Mouse (Mus musculus) heart, embryonic 10.5 days (tissue): ENCODE results near the gene Shisa3. TPM values are rescaled to one million over a fixed set of nuclear protein-coding genes. Genes with fewer than 3 reads are reported as not detected.

Source experiments
- DNase-seq: peaks from one replicate; pipeline ENCODE4 v3.0.0-alpha.2; 2017; ENCODE audit warnings: low spot score
- H3K27ac ChIP-seq: fragments of 300-500 bp; sonication (generic); 2 replicates; pipeline ENCODE4 v1.5.1; 2016; ENCODE audit warnings: mild to moderate bottlenecking
- H3K27me3 ChIP-seq: fragments of 300-500 bp; sonication (generic); 2 replicates; pipeline ENCODE4 v1.6.1; 2016; ENCODE audit warnings: mild to moderate bottlenecking; ENCODE audit not compliant: poor library complexity, insufficient read depth, severe bottlenecking
- H3K36me3 ChIP-seq: fragments of 300-500 bp; sonication (generic); 2 replicates; pipeline ENCODE4 v1.6.1; 2016; ENCODE audit warnings: mild to moderate bottlenecking, moderate library complexity
- H3K4me1 ChIP-seq: fragments of 300-500 bp; sonication (generic); 2 replicates; pipeline ENCODE4 v1.6.1; 2016; ENCODE audit warnings: mild to moderate bottlenecking
- H3K4me3 ChIP-seq: fragments of 300-500 bp; sonication (generic); 2 replicates; pipeline ENCODE4 v1.5.1; 2016; ENCODE audit warnings: mild to moderate bottlenecking, moderate library complexity
- H3K9me3 ChIP-seq: fragments of 300-500 bp; sonication (generic); 2 replicates; pipeline ENCODE4 v1.6.1; 2016; ENCODE audit warnings: mild to moderate bottlenecking, moderate library complexity
- WGBS: fragments of 180-500 bp; shearing (Covaris S2); methylation state at CpG from one replicate; pipeline ENCODE4 v1.1.7; 2016; 5-methylcytosine and 5-hydroxymethylcytosine counted together
- polyA plus RNA-seq: library from polyadenylated mRNA; unstranded; fragments of >200 nt; fragmentation: Nextera tagmentation; extraction: Ambion mirVana; gene quantifications from 2 replicates; pipeline ENCODE4 v1.2.1, GENCODE M21; 2016

The Shisa3 gene
- polyA plus RNA-seq, 1 experiment from 2014 or later, result 12.9 TPM

DNA sequence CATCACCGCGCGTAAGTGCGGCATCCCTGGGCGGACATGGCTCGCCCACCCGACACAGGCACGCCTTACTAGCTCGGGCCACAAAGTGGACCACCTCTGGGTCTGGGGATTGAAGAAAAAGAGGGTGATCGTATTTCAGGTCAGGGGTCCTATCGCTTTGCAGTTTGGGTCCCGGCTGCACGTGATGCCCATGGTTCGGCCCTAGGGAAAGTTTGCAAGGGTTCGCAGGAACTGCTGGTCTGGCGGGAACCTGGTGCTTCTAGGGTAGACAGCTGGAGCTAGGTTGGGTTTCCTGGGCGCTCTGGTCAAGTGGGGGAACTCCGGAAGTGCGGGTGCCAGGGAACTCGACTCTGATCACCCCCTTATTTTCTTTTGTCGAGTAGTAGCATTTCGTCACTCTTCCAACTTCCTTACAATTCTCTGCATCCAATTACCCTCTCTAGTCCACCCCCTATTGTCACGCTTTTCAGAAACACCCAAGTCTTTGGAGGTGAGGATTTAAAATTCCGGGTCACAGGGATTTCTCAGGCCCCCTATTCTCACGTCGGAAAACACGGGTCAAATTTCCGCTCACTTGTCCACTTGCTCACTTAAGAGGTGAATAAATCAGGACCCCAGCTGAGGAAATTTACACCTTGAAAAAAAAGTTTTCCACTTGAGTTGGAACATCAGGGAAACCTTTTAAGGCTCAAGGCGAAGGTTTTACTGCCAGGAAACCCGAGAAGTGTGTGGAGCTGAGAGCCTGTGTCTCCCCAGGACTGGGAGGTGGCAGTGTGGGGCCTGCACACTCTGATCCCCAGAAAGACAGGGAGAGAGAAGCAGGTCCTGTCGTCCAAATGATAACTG, 1.2 kb downstream of the Shisa3 start:
- Histone ChIP-seq H3K4me3 (peak overlapping the region; percentile 71), H3K9me3 (no peaks in the 10 kb centered on the region), H3K36me3 (no peaks in the 10 kb centered on the region), H3K27ac (peak overlapping the region; percentile 79; the same call in 1 of the 2 replicates), H3K27me3 (peaks cover 68% of the 10 kb centered on the region), H3K4me1 (peaks cover 19% of the 10 kb centered on the region)
- WGBS, result 3% methylated on average over 31 of the region's 31 CpGs
- no peak for DNase-seq

DNA sequence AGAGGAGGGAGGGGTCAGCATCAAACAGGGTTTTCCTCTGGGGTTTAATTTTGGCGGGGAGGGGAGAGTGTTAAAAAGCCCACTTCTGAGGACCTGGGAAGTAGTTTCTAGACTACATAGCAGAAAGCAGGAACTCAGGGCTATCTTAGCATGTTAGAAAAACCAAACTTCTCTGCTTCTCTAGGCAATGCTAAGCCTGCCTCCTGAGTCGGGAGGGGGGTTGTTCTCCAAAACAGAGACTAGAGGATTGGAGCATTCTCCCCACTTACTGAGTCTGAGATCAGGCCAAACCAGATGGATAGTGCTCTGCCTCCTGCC, 1.8 kb downstream of the Shisa3 start:
- Histone ChIP-seq H3K9me3 (no peaks in the 10 kb centered on the region), H3K4me1 (peaks cover 19% of the 10 kb centered on the region), H3K27ac (no peak overlapping the region), H3K36me3 (no peaks in the 10 kb centered on the region), H3K27me3 (peaks cover 62% of the 10 kb centered on the region), H3K4me3 (peak overlapping the region; percentile 6; the same call in 1 of the 2 replicates)
- 9% methylated on average over 2 of the region's 2 CpGs for WGBS
- DNase-seq, result no peak

DNA sequence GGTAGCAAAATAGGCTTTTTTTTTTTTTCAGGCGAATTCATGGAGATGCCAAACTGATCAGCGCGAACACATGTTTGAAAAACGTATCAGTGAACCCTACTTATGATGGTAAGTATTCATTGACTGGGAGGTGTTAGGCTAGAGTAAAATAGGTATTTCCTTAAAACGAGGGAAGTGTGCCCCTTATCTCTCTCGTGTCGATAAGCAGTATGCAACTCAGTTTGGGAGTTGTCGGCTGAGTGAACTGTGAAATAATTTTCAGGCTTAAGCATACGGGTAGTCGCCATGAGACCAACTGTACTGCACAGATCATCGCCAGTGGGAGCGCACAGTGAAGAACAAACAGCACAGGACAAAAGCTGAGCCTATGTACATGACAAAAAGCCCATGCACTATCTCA, 13.5 kb downstream of the Shisa3 start:
- H3K36me3 ChIP-seq, result peaks cover 4% of the 10 kb centered on the region; the same call in 1 of the 2 replicates
- WGBS, result 73% methylated on average over 12 of the region's 12 CpGs
- H3K27me3 ChIP-seq, result no peaks in the 10 kb centered on the region
- H3K4me1 ChIP-seq, result no peaks in the 10 kb centered on the region
- DNase-seq, result no peak
- no peak overlapping the region for H3K27ac ChIP-seq
- H3K4me3 ChIP-seq, result no peak overlapping the region
- no peaks in the 10 kb centered on the region for H3K9me3 ChIP-seq

DNA sequence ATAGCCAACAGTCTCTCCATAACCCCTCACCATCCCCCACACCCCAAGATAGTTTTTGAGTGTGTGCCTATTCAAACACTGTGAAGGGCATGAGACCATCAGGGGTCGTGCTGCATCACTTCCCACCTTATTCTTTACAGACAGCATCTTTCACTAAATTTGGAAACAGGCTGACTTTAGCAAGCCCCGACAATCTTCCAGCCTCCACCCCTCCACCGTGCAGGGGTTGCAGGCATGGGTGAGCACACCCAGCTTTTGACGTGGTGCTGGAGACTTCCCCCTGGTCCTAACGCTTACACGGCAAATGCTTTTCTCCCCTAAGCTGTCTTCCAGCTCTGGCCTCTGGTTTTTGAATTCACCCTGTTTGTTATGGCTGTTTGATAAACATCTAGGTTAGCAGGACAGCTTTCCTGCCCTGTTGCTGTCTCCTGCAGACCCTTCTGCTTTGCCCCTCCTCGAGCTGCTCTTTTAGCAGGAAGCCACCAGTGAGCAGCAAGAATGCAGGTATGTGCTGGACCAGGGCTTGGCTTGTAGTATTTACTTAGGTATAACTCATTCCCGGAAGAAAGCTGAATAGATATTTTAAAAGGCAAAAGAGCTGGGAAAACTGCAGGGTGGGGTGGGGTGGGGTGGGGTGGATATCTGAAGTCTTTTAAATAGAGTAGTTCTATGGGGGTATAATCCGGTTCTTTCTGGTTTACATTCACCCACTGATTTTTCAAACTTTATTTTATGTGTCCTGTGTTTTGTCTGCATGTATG, 20.7 kb downstream of the Shisa3 start:
- no peaks in the 10 kb centered on the region for H3K9me3 ChIP-seq
- H3K36me3 ChIP-seq, result no peaks in the 10 kb centered on the region
- no peak overlapping the region for H3K27ac ChIP-seq
- DNase-seq, result no peak
- 69% methylated on average over 9 of the region's 9 CpGs for WGBS
- H3K4me3 ChIP-seq, result no peak overlapping the region
- peaks cover 5% of the 10 kb centered on the region; the same call in 1 of the 2 replicates for H3K4me1 ChIP-seq
- no peaks in the 10 kb centered on the region for H3K27me3 ChIP-seq

DNA sequence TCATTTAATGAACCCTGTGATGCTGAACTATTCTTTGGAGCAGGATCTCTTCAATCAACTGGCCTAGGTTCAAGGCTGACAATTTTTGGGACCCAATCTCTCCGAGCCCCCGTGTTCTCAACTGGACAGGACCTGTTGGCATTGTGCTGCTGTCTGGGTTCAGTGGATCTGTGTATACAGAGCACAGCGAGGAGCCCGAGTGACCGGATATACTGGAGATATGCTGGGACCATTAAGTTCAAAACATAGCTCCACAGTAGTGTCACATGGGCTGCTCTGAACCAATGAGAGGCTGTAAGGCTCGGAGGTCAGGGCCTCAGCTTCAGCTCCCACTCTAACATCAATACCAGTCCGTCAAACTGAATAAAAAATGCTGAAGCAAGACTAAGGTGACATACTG, 21.8 kb downstream of the Shisa3 start:
- no peaks in the 10 kb centered on the region for H3K9me3 ChIP-seq
- no peak overlapping the region for H3K4me3 ChIP-seq
- H3K27ac ChIP-seq, result no peak overlapping the region
- no peaks in the 10 kb centered on the region for H3K27me3 ChIP-seq
- no peak for DNase-seq
- peaks cover 16% of the 10 kb centered on the region for H3K4me1 ChIP-seq
- no peaks in the 10 kb centered on the region for H3K36me3 ChIP-seq
- WGBS, result 80% methylated on average over 7 of the region's 7 CpGs

DNA sequence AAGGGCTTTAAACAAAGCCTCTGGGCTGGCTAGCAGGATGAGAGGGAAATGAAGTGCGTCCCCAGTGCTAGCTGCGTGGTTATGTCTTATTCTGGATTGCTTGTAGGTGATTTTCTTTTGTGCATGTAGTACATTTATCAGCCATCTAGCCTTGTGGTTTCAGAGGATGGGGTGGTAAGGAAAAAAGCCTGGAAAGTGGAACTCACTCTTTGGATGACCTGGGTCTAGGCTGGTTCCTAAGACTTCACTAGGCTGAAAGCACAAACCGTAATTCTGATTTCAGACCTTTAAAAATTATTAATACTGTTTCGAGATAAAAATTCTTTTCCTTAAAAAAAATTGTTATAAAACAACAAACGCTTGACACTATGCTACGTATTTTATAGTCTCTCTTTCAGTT, 22.2 kb downstream of the Shisa3 start:
- no peaks in the 10 kb centered on the region for H3K36me3 ChIP-seq
- H3K27me3 ChIP-seq, result no peaks in the 10 kb centered on the region
- no peak overlapping the region for H3K27ac ChIP-seq
- no peaks in the 10 kb centered on the region for H3K9me3 ChIP-seq
- 93% methylated on average over 6 of the region's 6 CpGs for WGBS
- no peak overlapping the region for H3K4me3 ChIP-seq
- no peak for DNase-seq
- peaks cover 17% of the 10 kb centered on the region for H3K4me1 ChIP-seq

DNA sequence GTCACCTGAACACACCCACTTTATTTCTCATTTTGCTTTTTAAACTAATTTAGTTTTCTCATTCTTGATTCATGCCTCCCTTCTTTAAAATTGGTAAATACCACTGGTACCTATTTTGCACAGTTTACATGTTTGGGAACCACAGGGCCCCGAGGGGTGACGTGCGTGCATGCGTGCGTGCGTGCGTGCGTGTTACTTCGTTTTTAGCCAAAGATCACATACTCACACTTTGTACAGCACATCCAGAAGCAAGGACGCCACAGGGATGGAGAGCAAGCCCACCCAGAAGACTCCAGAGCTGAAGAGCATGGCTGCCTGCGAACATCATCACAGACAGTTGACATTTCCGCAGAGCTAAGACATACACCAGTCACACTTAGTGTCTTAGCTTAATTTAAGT, 23.6 kb downstream of the Shisa3 start:
- Histone ChIP-seq H3K9me3 (no peaks in the 10 kb centered on the region), H3K4me1 (peaks cover 17% of the 10 kb centered on the region), H3K4me3 (no peak overlapping the region), H3K27me3 (no peaks in the 10 kb centered on the region), H3K27ac (no peak overlapping the region), H3K36me3 (no peaks in the 10 kb centered on the region)
- peak; percentile 54 for DNase-seq
- WGBS, result 94% methylated on average over 12 of the region's 12 CpGs

DNA sequence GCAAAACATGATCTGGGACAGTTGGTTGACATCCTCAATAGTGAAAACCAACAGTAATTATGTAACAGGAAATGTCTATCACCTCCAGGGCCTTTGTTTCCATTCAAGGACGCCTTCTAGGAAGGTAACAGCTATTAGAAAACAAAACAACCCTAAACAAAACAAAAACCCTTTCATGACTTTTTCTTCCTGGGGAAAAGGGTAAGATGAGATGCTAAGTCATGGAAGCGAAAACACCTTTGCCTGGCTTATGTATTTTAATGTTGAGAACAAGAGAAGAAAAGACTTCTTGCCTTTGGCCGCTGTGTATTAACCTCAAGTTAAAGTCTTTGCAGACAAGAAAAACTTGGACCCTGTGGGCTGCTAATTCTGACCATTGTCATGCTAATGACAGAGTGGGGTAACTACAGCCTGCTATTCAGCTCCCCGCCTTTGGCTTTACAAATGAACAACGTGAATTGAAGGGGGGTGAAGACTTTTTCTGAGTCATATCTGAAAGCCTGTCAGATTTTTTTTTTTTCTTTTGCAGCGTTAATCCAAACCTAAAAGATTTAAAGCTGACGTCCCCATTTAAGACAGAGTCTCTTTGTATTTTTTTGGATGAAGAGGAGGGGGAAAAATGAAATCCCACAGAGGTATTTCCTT, 25.6 kb downstream of the Shisa3 start:
- Histone ChIP-seq H3K9me3 (no peaks in the 10 kb centered on the region), H3K27me3 (no peaks in the 10 kb centered on the region), H3K36me3 (no peaks in the 10 kb centered on the region), H3K27ac (peak overlapping the region; percentile 60; the same call in 1 of the 2 replicates), H3K4me1 (peaks cover 15% of the 10 kb centered on the region), H3K4me3 (no peak overlapping the region)
- DNase-seq, result no peak
- 26% methylated on average over 7 of the region's 7 CpGs for WGBS

DNA sequence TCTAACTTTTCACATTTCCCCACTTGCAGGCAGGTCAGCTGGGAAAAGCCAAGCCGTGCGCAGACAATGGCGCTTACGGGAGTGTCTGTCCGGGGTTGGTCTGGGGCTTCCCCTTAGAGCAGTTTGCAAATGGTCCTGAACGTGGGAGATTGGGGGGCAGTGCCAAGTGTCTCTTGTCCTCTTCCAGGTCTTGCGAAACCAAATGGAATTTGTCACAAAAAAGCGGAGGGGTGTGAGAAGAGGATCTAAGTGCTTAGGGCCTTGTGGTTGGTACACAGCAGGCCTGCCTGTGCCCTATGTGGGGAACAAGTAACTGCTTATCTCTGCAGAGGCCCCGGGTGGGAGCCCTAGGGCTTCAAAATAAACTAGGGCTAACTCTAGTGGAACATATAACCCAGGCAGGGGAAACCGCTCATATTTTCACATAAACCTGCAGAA, 26.2 kb downstream of the Shisa3 start:
- WGBS, result 12% methylated on average over 10 of the region's 10 CpGs
- Histone ChIP-seq H3K36me3 (no peaks in the 10 kb centered on the region), H3K27me3 (no peaks in the 10 kb centered on the region), H3K9me3 (no peaks in the 10 kb centered on the region), H3K4me1 (peaks cover 15% of the 10 kb centered on the region), H3K27ac (peak overlapping the region; percentile 60; the same call in 1 of the 2 replicates), H3K4me3 (no peak overlapping the region)
- peak; percentile 56 for DNase-seq

DNA sequence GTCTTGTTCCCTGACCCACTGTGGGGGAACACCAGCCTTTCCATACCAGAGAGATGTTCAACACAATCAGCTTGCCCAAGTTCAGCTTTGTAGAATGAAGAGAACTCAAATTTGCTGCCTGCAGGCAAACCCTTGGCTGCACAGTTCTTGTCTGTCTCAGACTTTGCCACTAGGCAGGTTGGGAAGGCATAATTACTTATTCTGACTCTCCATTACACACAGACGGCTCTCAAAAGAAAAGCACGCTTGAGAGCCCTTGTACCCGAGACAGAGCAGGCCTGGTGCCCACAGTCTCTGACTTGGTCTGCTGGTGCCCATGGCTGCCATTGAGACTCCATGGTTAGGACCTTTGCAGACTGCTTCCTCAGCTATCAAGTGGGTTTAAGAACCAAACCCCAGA, 26.7 kb downstream of the Shisa3 start:
- H3K9me3 ChIP-seq, result no peaks in the 10 kb centered on the region
- H3K4me3 ChIP-seq, result no peak overlapping the region
- peak; percentile 73 for DNase-seq
- H3K27me3 ChIP-seq, result no peaks in the 10 kb centered on the region
- H3K36me3 ChIP-seq, result no peaks in the 10 kb centered on the region
- WGBS, result 58% methylated on average over 3 of the region's 3 CpGs
- no peak overlapping the region; the same call in 1 of the 2 replicates for H3K27ac ChIP-seq
- H3K4me1 ChIP-seq, result peaks cover 15% of the 10 kb centered on the region

DNA sequence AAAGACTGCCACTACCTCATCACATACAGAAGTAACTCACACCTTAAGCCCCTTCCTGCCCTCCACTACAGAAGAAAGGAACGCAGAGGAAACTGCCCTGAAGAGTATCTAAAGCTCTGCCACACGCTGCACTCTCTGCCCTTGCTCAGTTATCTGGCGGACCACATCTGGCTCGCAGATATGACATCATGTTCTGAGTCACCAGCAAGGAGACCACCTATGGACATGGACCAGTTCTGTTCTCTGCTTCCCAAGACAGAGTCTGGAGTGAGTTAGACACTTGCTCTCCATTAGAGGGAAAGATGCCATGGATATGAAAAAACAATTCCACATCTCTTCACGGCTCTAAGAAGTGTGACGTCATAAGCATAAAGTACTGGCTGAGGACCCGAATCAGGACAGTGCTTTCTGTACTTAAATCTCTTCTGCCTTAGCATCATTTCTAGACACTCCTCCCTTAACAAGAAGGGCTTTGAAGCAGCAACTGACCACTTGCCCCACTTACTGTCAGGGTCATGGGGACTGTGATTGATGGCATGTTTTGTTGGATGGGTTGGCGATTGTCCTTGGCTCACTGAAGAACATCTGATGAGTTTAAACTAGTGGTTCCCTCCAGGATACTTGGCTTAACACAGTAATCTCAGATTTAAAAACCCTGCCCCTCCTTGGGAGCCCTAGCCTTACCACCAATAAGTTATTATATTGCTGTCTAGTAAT, 33.1 kb downstream of the Shisa3 start:
- Histone ChIP-seq H3K4me3 (no peak overlapping the region), H3K27me3 (no peaks in the 10 kb centered on the region), H3K4me1 (no peaks in the 10 kb centered on the region), H3K9me3 (no peaks in the 10 kb centered on the region), H3K36me3 (no peaks in the 10 kb centered on the region), H3K27ac (no peak overlapping the region)
- no peak for DNase-seq
- 70% methylated on average over 8 of the region's 8 CpGs for WGBS

DNA sequence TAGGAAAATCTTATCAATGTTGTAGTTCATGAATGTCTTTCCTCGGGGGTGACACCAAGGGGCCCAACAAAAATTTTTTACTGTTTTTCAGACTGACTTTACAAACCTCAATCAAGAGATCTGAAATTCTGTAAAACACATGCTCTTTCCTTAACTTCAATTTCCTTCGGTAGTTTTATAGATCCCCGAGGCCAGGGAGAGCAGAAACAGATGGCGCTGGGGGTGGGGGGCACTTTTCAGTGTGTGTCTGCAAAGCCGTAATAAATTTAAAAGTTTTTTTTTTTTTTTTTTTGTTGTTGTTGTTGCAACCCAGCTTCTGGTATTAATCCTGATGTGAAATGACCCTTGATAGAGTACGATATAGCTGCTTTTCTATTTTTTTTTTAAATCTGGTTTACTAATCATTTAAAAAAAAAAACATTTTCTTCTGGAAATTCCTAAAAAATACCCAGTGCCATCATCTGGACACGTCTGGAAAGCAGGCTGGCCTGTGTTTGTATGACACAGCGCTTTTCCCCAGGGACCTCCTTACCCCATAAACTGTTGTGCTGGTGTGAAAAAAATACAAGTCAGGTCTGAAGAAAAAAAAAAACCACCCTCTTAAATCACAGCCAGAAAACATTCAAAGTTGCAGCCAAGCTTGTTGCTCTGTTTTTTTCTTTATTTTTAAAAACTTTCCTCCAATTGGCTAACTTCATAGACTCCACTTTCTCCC, 33.9 kb downstream of the Shisa3 start:
- Histone ChIP-seq H3K36me3 (no peaks in the 10 kb centered on the region), H3K27me3 (no peaks in the 10 kb centered on the region), H3K9me3 (no peaks in the 10 kb centered on the region), H3K4me3 (no peak overlapping the region), H3K4me1 (no peaks in the 10 kb centered on the region), H3K27ac (no peak overlapping the region)
- WGBS, result 77% methylated on average over 8 of the region's 8 CpGs
- no peak for DNase-seq
